Mouse (Mus musculus) heart, embryonic 11.5 days (tissue): ENCODE measurements around the gene Tab3. TPM values are rescaled to one million over a fixed set of nuclear protein-coding genes. Genes with fewer than 3 reads are reported as not detected.

Experiments used
- ATAC-seq: fragments of 200-750 bp; cut with Nextera tagmentation; replicated peaks from 2 replicates; pipeline ENCODE4 v1.8.0; 2017; ENCODE audit warnings: moderate library complexity; ENCODE audit not compliant: insufficient number of reproducible peaks, low FRiP score, low TSS enrichment
- H3K27ac ChIP-seq: fragments of 300-500 bp; sonication (generic); 2 replicates; pipeline ENCODE4 v1.5.1; 2014; ENCODE audit warnings: mild to moderate bottlenecking, low read depth, low read length
- H3K27me3 ChIP-seq: fragments of 300-500 bp; sonication (generic); 2 replicates; pipeline ENCODE4 v1.6.1; 2014; ENCODE audit warnings: mild to moderate bottlenecking, low read length, mixed read lengths; ENCODE audit not compliant: control insufficient read depth, insufficient read depth
- H3K36me3 ChIP-seq: fragments of 300-500 bp; sonication (generic); 2 replicates; pipeline ENCODE4 v1.6.1; 2014; ENCODE audit warnings: mild to moderate bottlenecking, low read length, moderate library complexity, mixed read lengths; ENCODE audit not compliant: control insufficient read depth, insufficient read depth
- H3K4me1 ChIP-seq: fragments of 300-500 bp; sonication (generic); 2 replicates; pipeline ENCODE4 v1.6.1; 2014; ENCODE audit warnings: low read length; ENCODE audit not compliant: control insufficient read depth, insufficient read depth
- H3K4me2 ChIP-seq: fragments of 300-500 bp; sonication (generic); 2 replicates; pipeline ENCODE4 v1.6.1; 2014; ENCODE audit warnings: mild to moderate bottlenecking, moderate library complexity
- H3K4me3 ChIP-seq: fragments of 300-500 bp; sonication (generic); 2 replicates; pipeline ENCODE4 v1.5.1; 2014; ENCODE audit warnings: low read depth, low read length
- H3K9ac ChIP-seq: fragments of 300-500 bp; sonication (generic); 2 replicates; pipeline ENCODE4 v1.6.1; 2014; ENCODE audit warnings: mild to moderate bottlenecking, low read depth, low read length, moderate library complexity
- H3K9me3 ChIP-seq: fragments of 300-500 bp; sonication (generic); replicated peaks from 2 replicates; pipeline ENCODE4 v1.6.1; 2016; ENCODE audit warnings: low read length; ENCODE audit not compliant: control insufficient read depth
- WGBS: fragments of 180-500 bp; shearing (Covaris S2); extraction: QIAGEN DNeasy Blood & Tissue Kit; methylation state at CpG from one replicate; pipeline ENCODE4 v1.1.7; 2014; ENCODE audit not compliant: insufficient replicate concordance; 5-methylcytosine and 5-hydroxymethylcytosine counted together
- microRNA-seq: library from miRNA; unstranded; fragments of <30 nt; microRNA quantifications from one replicate; pipeline ENCODE4, GENCODE M21; 2016; ENCODE audit warnings: borderline number of aligned reads
- polyA plus RNA-seq: library from polyadenylated mRNA; unstranded; fragments of >200 nt; fragmentation: Nextera tagmentation; extraction: Ambion mirVana; gene quantifications from 2 replicates; pipeline ENCODE4 v1.2.1, GENCODE M21; 2014

The Tab3 gene
- polyA plus RNA-seq, 1 experiment from 2014 or later = 4.9 TPM

GRCm38 (mm10) chrX:85582517-85582916 lies 8.7 kb downstream of the Tab3 start:
- H3K4me1 ChIP-seq = no peaks in the 10 kb centered on the region
- no peaks in the 10 kb centered on the region for H3K9me3 ChIP-seq
- no peak for ATAC-seq
- H3K4me2 ChIP-seq = no peak overlapping the region
- H3K27me3 ChIP-seq = no peaks in the 10 kb centered on the region
- H3K4me3 ChIP-seq = no peak overlapping the region
- no peaks in the 10 kb centered on the region for H3K36me3 ChIP-seq
- H3K27ac ChIP-seq = no peak overlapping the region
- no peak overlapping the region for H3K9ac ChIP-seq
- WGBS = 66% methylated on average over 1 of the region's 1 CpGs

- Histone ChIP-seq H3K27me3 (no peaks in the 10 kb centered on the region), H3K4me2 (no peak overlapping the region), H3K4me3 (no peak overlapping the region), H3K27ac (no peak overlapping the region), H3K9ac (no peak overlapping the region), H3K9me3 (no peaks in the 10 kb centered on the region), H3K4me1 (no peaks in the 10 kb centered on the region), H3K36me3 (no peaks in the 10 kb centered on the region)
- ATAC-seq = no peak
Measured at GRCm38 (mm10) chrX:85585575-85585974, 11.8 kb downstream of the Tab3 start.

DNA sequence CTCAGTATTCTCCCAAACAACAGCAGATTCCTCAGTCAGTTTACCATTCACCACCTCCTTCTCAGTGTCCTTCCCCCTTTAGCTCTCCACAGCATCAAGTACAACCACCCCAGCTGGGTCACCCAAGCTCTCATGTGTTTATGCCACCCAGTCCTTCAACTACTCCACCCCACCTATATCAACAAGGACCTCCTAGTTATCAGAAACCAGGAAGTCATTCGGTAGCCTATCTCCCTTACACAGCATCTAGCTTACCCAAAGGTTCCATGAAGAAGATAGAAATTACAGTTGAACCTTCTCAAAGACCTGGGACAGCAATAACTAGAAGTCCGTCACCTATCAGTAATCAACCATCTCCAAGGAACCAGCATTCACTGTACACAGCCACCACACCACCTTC lies 40.9 kb downstream of the Tab3 start:
- Histone ChIP-seq H3K4me3 (no peak overlapping the region), H3K4me2 (no peak overlapping the region), H3K9ac (no peak overlapping the region), H3K27me3 (no peaks in the 10 kb centered on the region), H3K36me3 (no peaks in the 10 kb centered on the region), H3K27ac (no peak overlapping the region), H3K9me3 (no peaks in the 10 kb centered on the region), H3K4me1 (no peaks in the 10 kb centered on the region)
- ATAC-seq = no peak
- WGBS = 77% methylated on average over 2 of the region's 2 CpGs

GRCm38 (mm10) chrX:85646204-85646777 lies 72.5 kb downstream of the Tab3 start:
- Histone ChIP-seq H3K9ac (no peak overlapping the region), H3K4me2 (no peak overlapping the region), H3K27ac (no peak overlapping the region), H3K4me3 (no peak overlapping the region), H3K27me3 (no peaks in the 10 kb centered on the region), H3K36me3 (no peaks in the 10 kb centered on the region), H3K9me3 (no peaks in the 10 kb centered on the region), H3K4me1 (no peaks in the 10 kb centered on the region)
- ATAC-seq = no peak
- WGBS = 39% methylated on average over 8 of the region's 8 CpGs

DNA sequence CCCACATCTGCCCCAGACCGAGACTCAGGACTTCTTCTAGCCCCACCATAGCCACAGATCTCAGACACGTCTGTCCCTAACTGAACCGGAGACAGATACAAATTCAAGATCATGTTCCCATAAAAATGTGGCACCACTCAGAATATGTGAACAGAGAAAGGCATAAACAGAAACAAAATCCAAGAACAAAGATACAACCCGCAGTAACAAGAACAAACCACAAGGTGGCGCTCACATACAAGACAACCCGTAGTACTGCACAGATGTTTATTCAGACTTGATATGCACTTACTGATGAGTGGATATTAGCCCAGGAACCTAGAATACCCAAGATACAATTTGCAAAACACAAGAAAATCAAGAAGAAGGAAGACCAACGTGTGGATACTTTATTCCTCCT lies 103.0 kb downstream of the Tab3 start:
- H3K4me1 ChIP-seq = no peaks in the 10 kb centered on the region
- no peak overlapping the region for H3K4me2 ChIP-seq
- WGBS = 23% methylated on average over 7 of the region's 7 CpGs
- no peak for ATAC-seq
- no peak overlapping the region for H3K27ac ChIP-seq
- H3K9ac ChIP-seq = no peak overlapping the region
- H3K36me3 ChIP-seq = no peaks in the 10 kb centered on the region
- no peak overlapping the region for H3K4me3 ChIP-seq
- no peaks in the 10 kb centered on the region for H3K27me3 ChIP-seq
- no peaks in the 10 kb centered on the region for H3K9me3 ChIP-seq

- 46% methylated on average over 1 of the region's 1 CpGs for WGBS
- Histone ChIP-seq H3K9ac (no peak overlapping the region), H3K4me1 (no peaks in the 10 kb centered on the region), H3K9me3 (no peaks in the 10 kb centered on the region), H3K36me3 (no peaks in the 10 kb centered on the region), H3K4me2 (no peak overlapping the region), H3K27me3 (no peaks in the 10 kb centered on the region), H3K4me3 (no peak overlapping the region), H3K27ac (no peak overlapping the region)
- ATAC-seq = no peak
Measured at GRCm38 (mm10) chrX:85682125-85682524, 108.3 kb downstream of the Tab3 start.

DNA sequence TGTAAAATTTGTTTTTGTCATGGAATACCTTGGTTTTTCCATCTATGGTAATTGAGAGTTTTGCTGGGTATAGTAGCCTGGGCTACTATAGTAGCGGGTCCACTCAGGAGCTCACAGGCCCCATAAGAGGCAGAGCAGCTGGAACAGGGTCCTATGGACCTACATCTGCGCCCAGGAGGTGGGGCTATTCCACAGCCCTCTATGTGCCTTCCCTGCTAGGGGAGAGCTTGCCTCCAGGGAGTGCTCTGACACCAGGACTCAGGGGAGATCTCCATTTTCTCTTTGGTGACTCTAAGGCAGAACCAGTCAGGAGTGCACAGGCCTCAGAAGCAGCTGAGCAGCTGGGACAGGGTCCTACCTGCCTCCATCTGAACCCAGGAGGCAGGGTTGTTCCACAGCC lies 109.9 kb downstream of the Tab3 start:
- H3K4me1 ChIP-seq = no peaks in the 10 kb centered on the region
- no peaks in the 10 kb centered on the region for H3K36me3 ChIP-seq
- no peak overlapping the region for H3K27ac ChIP-seq
- no peak overlapping the region for H3K4me3 ChIP-seq
- H3K9me3 ChIP-seq = no peaks in the 10 kb centered on the region
- no peak overlapping the region for H3K9ac ChIP-seq
- H3K27me3 ChIP-seq = no peaks in the 10 kb centered on the region
- no peak for ATAC-seq
- WGBS = 54% methylated on average over 2 of the region's 2 CpGs
- no peak overlapping the region for H3K4me2 ChIP-seq

Small RNA genes within 50 kb of the gene (microRNA-seq; reads per million reads assigned to microRNA genes)
- gene Gm44378 = not detected

Other genes starting within 250 kb of the Tab3 start
- gene Gk, start 202.8 kb downstream of the Tab3 start, polyA plus RNA-seq = 15.3 and 19.2 TPM in 2 replicates